Mouse (Mus musculus): Measurements from ENCODE around the gene Tmem102.

The Tmem102 gene

DNA sequence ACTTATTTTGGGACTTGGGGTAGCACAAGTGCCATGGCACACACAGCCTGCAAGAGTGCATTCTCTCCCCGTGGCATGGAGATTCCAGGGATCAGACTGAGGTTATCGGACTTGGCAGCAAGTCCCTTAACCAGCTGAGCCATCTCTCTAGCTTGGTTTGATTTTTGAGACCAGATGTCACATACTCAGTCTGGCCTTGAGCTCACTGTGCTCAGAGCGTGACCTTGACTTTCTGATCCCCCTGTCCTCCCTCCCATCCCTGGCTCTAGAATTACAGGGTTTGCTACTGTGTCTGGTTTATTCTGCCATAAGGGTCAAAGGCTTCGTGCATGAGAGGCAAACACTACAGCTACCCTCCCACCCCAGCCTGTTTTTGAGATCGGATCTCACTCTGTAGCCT is 16.0 kb downstream of the Tmem102 start:
- no peak for DNase-seq (ENCODE audit: low spot score in 2 of 2)

DNA sequence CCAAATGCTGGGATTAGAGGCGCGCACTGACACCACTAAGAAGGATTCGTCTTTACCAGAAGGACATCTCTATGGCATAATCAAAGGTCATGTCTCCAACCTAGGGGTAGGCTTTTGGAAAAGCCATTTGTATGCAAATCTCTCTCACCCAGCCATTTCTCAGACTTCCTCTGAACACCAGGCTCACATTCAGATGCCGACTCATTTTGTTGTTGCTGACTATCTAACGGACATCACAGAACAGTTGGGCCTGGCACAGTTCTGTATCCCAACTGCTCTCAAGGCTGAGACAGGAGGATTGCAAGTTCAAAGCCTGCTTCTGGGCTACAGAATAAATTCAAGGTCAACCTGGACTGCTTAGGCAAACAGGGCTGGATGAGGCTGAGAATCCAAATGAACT is 18.1 kb downstream of the Tmem102 start:
- no peak for DNase-seq (ENCODE audit: low spot score in 2 of 2)

DNA sequence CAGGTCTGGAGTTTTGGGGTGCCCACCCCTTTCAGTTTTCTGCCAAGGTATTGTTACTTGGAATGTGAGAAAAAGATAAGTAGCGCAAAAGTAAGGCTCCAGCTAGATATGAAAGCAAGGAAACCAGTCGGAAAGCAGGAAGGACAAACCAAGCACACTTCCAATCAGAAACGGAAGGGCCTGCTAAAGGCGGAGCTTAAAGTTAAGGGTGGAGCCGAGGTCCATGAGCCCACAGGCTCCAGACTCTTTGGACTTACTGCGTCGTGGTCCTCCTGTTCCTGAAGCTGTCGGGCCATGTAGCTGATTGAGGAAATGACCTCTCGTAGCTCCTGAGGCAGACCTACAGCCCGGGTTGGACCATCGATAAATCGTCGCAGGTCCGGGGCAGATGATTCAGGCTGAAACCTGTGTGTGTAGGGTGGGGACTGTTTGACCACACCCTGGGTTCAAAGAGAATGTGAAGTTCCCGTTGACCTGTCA is 20.6 kb downstream of the Tmem102 start:
- DNase-seq (ENCODE audit: low spot score in 2 of 2): peak in 1 of 2 experiments; percentile 38

DNA sequence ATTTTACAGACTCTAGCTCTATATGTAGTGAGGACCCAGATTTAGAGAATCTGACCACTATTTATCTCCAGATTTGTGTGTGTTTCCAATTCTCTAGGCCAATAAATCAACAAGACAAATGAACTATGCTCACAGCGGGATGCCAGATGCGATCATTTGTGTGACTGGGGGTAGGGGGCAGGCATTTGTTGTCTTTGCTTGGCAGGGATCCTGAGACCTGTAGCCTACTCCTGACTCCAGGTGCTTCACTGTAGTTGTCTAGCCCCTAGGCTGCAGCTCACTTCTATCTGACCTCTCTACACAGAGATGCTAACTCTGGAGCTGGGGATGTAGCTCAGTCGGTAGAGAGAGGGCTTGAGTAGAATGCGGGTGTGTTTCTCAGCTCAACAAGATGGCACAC is 23.6 kb downstream of the Tmem102 start:
- DNase-seq (ENCODE audit: low spot score in 2 of 2): no peak

DNA sequence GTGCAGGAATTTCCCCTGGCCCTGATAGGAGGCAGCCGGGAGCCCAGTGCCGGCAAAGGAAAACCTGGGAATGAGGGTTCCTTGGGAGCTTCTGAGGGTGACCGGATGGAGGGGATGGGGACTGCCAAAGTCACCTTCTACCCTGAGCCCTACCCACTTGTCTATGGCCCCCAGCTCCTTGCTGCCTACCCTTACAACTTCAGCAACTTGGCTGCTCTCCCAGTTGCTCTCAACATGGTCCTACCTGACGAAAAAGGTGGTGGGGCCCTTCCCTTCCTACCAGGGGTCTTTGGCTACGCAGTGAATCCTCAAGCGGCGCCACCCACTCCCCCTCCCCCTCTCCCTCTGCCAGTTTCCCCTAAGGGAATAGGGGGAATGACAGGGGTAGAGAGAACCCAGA is 26.4 kb downstream of the Tmem102 start:
- DNase-seq (ENCODE audit: low spot score in 2 of 2): no peak

DNA sequence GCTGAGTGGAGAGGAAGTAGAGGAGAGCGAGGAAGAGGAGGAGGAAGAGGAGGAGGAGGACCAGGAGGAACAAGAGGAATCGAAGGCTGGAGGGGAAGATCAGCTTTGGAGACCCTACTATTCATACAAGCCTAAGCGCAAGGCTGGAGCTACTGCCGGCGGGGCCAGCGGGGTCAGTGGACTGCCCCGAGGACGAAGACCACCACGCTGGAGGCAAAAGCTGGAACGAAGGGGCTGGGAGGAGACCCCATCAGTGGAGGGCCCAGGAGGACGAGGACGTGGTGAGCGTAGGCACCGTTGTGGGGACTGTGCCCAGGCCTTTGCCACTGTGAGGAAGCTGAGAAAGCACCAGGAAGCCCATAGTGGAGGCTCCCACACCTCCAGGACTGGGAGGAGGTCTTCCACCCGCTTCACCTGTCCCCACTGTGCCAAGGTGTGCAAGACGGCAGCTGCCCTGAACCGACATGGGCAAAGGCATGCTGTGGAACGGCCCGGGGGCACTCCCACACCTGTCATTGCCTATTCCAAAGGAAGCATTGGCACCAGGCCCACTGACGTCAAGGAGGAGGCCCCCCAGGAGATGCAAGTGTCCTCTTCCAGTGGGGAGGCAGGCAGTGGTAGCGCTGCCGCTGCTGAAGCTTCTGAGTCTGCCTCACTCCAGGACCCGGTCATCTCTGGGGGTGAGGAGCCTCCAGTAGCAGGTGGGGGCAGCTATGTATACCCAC is 27.0 kb downstream of the Tmem102 start:
- no peak for DNase-seq (ENCODE audit: low spot score in 2 of 2)

DNA sequence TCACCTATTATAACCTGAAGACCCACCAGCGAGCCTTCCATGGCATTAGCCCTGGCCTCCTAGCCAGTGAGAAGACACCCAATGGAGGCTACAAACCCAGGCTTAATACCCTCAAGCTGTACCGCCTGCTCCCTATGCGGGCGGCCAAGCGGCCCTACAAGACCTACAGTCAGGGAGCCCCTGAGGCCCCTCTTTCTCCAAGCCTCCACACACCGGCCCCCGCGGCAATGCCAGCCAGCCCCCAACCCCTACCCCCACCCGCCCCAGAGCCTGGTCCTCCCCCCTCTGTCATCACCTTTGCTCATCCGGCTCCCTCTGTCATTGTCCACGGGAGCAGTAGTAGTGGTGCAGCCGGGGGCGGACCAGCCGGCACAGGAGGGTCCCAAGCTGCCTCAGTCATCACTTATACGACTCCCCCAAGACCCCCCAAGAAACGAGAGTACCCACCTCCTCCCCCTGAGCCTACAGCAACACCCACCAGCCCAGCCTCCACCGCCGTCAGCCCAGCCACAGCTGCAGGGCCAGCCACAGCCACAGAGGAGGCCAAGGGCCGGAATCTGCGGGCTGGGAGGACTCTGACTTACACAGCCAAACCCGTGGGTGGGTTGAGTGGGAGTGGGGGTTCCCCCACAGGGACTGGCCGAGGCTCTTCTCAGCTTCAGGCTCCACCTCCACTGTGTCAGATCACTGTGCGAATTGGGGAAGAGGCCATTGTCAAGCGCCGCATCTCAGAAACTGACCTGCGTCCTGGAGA is 27.7 kb downstream of the Tmem102 start:
- no peak for DNase-seq (ENCODE audit: low spot score in 2 of 2)

GRCm38 (mm10) chr11:69776488-69776887 is 28.9 kb downstream of the Tmem102 start:
- DNase-seq (ENCODE audit: low spot score in 2 of 2): no peak

DNA sequence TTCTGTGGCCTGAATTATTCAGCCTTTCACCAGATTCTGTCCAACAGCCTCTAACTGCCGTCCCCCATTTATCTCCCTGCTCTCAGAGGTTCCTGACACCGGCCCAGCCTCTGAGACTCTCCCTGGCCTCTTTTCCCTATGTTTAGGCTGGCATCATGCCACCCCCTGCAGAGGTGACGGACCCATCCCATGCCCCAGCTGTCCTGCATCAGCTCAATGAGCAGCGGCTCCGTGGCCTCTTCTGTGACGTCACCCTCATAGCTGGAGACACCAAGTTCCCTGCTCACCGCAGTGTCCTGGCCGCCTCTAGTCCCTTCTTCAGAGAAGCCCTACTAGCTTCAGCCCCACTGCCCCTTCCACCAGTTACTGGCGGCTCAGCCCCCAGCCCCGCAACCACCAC is 29.7 kb downstream of the Tmem102 start:
- no peak for DNase-seq (ENCODE audit: low spot score in 2 of 2)

GRCm38 (mm10) chr11:69774961-69775360 is 30.5 kb downstream of the Tmem102 start:
- DNase-seq (ENCODE audit: low spot score in 2 of 2): no peak

- DNase-seq (ENCODE audit: low spot score in 2 of 2): no peak
Measured at GRCm38 (mm10) chr11:69767625-69767909, 37.9 kb downstream of the Tmem102 start.

DNA sequence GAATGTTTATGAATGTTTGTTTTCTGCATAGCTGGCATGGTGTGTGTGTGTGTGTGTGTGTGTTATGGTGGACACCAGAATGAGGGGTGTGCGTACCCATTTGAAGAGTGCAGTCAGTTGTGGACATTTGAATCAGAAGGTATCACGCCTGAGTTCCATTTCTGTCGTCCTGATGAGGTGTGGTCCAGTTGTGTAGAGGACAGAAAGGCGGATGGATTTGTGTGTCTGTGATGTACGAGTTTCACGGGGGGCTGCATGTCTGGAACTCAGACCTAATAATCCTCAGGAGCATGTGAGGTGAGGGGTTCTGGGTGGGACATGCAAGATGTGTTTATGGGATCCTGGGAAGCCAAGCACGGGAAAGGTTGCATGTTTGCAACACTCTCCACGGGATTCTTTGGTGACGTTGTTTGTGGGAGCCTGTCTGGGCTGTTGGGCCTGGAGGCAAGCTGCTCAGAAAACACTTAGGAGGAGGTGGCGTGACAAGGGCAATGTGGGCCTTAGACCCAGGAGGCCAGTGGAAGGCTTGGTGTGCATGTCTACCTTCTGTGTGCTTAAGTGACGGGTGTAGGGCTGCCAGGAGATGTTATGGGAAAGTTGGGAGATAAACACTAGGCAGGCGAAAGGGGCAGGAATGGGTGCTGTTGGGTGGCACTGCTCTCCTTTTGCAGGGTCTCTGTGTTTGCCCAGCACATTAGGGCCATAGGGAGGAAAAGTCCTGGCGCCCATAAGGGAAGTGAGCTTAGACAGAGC is 38.4 kb downstream of the Tmem102 start:
- DNase-seq (ENCODE audit: low spot score in 2 of 2): peak in 1 of 2 experiments; percentile 12

GRCm38 (mm10) chr11:69766126-69766609 is 39.3 kb downstream of the Tmem102 start:
- DNase-seq (ENCODE audit: low spot score in 2 of 2): peak; percentile 64 to 72

DNA sequence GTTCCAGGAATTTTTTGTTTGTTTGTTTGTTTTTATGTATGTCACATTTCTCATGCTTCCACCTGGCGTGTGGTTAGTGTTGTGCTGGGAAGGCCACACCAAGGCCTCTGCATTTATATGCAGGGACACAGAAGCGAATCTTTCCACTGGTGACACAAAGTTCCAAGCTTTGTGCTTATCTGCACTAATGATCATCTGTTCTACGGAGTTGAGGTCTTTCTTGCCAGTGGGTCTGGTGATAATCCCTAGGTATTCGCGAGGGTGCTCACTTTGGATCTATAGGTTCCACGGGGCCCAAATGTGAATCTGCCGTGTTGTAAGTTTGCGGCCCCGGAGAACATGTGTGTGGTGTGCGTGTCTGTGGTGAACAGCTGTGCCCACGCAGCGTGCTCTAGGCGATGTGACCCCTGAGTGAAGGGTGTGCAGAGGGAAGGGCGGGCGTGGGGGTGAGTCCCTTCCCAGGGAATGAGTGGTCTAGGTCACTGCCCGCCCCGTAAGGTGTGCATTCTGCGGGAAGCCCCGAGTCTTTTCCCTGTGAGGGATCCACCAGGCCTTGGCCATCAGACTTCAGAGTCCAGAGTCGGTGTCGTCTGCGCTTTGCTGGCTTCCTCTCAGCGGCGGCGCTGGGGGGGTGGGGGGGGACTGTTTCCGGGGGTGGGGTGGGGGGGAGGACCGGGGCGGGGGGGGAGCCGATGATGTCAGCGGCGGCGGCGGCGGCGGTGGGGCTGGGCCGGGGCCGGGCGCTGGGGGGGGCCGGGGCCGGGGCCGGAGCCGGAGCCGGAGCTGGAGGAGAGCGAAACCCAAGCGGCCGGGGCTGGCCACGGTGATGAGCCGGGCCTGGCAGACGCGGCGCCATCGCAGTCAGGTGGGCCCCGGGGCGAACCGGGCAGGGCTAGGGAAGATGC is 40.0 kb downstream of the Tmem102 start, which contains the start of gene Zbtb4:
TSS of gene Zbtb4 (plus strand) at position 692 of the 905 bp plus-strand sequence.
- peak in 1 of 2 experiments; percentile 26 for DNase-seq (ENCODE audit: low spot score in 2 of 2)

DNA sequence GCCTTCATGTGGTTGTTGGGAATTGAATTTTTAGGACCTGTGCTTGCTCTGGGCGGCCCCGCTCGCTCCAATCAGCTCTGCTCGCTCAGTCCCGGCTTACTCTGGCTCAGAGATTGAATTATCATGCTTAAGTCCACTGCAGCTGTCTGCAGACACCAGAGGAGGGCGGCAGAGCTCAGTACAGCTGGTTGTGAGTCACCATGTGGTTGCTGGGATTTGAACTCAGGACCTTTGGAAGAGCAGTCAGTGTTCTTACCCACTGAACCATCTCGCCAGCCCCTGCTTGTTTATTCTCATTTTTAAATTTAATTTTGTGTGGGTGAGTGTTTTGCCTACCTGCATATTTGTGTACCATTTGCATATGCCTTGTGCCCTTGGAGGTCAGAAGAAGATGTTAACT is 41.9 kb downstream of the Tmem102 start:
- no peak for DNase-seq (ENCODE audit: low spot score in 2 of 2)

DNA sequence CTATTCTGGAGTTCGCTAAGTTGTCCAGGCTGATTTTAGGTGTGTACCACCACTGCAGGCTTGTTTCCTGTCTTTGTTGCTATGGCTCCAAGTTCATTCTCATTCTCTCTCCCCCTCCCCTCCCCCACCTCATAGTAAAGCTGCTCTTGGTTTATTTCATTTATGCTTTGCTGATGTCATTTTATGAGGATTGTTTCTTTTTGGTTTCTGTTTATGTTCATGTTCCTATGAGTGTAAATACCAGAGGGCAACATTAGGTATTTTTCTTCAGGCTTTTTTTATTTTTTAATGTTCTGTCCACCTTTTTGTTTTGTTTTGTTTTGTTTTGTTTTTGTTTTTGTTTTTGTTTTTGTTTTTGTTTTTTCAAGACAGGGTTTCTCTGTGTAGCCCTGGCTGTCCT is 43.6 kb downstream of the Tmem102 start, which contains the start of gene Slc35g3:
TSS of gene Slc35g3 (minus strand) at position 101 of the 400 bp plus-strand sequence.
- DNase-seq (ENCODE audit: low spot score in 2 of 2): no peak

GRCm38 (mm10) chr11:69760901-69761200 is 44.6 kb downstream of the Tmem102 start:
- DNase-seq (ENCODE audit: low spot score in 2 of 2): no peak

DNA sequence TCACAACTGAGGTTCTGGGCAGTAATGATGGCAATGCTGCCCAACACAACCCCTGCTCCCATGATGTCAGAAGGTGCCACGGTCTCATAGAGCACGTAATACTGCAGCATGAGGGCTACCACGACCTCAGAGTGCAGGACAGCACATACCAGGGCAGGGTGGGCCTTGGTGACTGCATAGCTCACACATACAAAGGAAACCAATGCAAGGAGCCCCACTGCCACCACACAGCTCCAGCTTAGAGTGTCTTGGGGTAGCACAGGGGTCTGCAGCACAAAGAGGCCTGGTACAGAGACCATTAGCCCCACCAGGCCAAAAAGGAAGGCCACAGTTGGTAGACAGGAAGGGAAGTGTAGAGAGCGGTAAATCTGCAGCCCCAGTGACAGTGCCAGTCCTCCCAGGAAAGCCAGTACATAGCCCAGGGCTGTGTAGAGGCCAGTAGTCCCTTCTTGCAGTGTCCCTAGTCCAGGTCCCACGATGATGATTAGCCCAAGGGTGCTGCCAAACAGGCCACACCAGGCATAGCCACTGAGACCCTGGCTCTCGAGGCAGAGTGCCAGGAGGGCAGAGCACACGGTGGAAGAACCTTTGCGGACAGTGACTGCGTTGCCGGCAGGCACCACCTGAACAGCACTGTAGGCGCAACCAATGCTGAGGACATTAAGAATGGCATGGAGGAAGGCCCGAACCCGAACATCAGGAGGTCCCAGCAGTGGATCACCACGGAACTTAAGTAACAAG is 45.1 kb downstream of the Tmem102 start:
- no peak for DNase-seq (ENCODE audit: low spot score in 2 of 2)

- peak; percentile 76 to 82 for DNase-seq (ENCODE audit: low spot score in 2 of 2)
Measured at GRCm38 (mm10) chr11:69758971-69759721, 46.3 kb downstream of the Tmem102 start.

DNA sequence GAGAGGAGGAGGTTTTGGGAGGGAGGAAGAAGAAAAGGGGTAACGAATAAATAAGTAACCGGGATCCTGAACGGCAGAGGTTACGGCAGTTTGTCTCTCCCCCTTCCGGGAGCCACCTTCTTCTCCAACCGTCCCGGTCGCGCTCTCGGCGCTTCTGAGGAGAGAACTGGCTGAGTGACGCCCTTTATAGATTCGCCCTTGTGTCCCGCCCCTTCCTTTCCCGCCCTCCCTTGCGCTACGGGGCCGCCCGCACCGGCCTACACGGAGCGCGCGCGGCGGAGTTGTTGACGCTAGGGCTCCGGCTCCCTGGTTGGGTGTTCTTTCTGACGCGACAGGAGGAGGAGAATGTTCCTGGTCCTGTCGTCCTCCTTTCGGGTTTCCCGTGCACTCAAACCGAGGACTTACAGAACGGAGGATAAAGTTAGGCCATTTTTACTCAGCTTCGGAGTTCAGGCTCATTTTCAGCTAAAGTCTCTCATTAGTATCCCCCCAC is 46.9 kb downstream of the Tmem102 start, which contains the start of gene Polr2a:
TSS of gene Polr2a (minus strand) at position 160 of the 493 bp plus-strand sequence.
- peak; percentile 95 to 96 for DNase-seq (ENCODE audit: low spot score in 2 of 2)
